Mouse (Mus musculus): ENCODE results near the gene Olfr749.
"Not testable (repeated sequence)": the region's sequence is repeated elsewhere in the genome, so short reads cannot be mapped to it uniquely, and the experiment has no call there.

The Olfr749 gene
- long read RNA-seq, experiment 1 = 0 reads
- long read RNA-seq, experiment 2 = 0 reads

DNA sequence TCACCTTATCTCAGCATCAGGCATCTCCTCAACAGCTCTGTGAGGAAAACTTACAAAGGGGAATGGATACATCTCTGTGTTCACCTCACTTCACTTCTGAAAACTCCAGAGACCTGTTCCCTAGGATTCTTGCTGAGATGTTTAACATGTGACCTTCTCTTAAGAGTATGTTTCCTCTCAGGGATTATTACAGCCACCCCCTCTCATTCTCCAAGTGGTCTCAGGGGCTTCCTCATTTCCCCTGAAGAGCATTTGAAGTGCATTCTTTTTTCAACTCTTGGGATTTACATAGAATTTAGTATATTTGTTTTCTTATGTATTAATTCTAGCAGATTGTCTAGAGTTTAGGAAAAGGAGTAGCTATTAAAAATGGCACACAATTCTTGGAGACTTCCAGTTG is at the start of gene Olfr749:
Gene Olfr749 (minus strand): TSS at position 101 of the 400 bp plus-strand sequence.
- intact Hi-C loops (cut with DNase I) = no loop called here

DNA sequence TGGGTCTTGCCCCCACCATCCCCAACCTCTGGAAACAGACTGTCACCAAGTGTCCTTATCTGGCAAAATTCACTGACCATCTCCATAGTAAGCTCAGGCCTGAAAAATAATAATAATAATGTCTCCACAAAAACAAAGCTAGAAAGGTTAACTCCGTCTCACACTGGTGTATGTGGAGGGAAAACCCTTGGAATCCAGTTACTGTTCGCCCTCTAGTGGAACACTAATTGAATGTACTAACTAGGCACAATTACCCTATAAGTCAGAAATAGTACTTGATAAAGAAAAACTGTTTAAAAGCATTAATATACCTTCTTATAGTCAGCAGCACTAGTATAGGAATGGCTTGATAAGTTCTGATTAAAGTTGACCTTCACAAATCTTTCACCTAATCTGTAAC is 43.3 kb upstream of the Olfr749 start:
- intact Hi-C loops (cut with DNase I) = no loop called here

DNA sequence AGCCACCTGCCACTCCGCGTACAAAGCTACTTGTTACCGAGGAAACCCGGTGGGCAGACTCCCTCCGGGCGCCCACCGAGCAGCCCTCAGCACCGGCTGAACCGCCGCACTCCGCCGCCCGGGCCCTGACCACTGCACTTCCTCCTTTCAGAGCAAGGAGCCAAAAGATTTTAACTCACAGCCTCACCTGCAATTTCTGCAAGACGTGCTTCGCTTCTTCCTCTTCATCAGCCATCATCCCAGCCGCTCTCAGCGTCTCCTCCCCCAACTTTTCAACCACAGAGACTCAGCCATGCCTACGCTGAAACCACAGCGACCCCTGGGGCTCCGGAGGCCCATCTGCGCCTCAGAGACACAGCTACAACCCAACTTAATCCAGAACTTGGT is 40.4 kb upstream of the Olfr749 start, which contains the start of gene Ttc5:
Gene Ttc5 (minus strand): TSS at position 269 of the 387 bp plus-strand sequence.
- intact Hi-C loops (cut with DNase I) = no loop called here

DNA sequence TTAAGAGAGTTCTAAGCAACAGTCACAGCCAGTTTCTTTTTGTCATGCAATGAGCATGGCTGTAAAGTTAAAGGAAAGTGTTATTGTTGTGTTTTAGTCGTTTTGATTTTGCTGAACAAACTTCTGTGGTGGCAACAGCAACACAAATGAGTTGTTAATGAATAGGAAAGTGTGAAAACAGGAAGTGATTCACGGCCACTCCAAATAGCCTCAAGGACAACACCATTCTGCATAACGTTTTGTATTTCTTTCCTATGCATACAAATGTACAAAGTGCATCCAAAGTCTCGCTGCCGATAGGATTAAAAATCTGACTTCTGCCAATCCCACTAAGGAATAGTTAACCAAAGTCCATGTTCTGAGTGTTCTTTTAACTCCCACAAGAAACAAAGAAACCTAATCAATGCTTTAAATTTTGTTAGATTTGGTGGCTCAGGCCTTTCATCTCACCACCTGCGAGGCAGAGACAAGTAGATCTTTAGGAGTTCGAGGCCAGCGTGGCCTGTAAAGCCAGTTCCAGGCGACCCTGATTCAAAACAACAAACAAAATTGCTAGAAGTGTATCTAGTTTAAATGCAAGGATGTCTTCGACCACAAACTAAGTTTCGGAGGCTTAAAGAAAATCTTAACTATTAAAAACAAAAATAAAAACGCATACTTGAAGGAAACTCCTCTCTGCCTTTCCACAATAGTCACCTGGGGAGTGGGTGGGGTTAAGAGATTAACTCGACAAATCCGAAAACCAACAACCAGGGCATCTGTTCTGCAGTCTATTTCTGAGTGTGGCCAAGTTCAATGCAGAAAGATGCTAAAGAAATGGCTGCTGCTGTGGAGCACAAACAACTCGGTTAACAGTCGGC is 39.7 kb upstream of the Olfr749 start:
- intact Hi-C loops (cut with DNase I) = no loop called here

DNA sequence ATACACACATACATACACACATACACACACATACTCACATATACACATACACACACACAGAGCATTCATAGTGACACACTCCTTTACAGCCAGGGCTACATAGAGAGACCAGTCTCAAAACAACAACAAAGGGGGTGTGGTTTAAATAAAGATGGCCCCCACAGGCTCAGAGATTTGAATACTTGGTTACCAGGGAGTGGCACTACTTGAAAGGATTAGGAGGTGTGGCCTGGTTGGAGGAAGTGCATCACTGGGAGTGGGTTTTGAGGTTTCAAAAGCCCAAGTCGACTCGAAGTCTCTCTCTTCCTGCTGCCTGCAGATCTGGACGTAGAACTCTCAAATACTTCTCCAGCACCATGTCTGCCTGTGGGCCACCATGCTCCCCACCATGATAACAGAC is 37.3 kb upstream of the Olfr749 start:
- intact Hi-C loops (cut with DNase I) = no loop called here

DNA sequence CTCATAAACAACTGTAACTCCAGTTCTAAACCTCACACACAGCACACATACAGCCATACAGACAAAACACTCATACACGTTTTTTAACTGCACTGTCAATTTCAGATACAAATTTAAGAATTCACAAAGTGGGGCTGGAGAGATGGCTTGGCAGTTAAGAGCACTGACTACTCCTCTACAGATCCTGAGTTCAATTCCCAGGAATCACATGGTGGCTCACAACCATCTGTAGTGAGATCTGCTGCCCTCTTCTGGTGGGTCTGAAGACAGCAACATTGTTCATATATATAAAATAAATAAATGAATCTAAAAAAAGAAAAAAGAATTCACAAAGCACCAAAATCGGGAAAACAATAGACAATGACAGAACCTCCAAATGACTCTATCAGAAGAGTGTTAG is 26.4 kb upstream of the Olfr749 start:
- intact Hi-C loops (cut with DNase I) = no loop called here

DNA sequence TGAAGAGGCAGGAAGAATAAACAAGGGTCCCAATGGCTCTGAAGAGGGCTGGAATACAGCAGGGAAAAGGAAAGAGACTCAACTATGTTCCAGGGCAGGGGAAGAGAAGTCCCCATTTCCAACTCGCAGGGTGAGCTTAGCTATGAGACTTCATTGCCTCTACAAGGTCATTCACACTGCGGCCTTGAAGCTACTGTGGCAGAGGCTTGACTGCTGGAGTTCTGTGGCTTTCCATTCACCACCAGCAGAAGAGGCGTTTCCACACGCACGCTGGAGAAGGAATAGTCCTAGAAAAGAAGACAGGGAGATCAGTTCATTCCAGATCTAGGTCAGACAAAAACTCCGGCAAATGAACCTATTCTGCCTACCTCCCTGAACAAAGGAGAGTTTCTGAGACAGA is 20.8 kb upstream of the Olfr749 start:
- intact Hi-C loops (cut with DNase I) = no loop called here

DNA sequence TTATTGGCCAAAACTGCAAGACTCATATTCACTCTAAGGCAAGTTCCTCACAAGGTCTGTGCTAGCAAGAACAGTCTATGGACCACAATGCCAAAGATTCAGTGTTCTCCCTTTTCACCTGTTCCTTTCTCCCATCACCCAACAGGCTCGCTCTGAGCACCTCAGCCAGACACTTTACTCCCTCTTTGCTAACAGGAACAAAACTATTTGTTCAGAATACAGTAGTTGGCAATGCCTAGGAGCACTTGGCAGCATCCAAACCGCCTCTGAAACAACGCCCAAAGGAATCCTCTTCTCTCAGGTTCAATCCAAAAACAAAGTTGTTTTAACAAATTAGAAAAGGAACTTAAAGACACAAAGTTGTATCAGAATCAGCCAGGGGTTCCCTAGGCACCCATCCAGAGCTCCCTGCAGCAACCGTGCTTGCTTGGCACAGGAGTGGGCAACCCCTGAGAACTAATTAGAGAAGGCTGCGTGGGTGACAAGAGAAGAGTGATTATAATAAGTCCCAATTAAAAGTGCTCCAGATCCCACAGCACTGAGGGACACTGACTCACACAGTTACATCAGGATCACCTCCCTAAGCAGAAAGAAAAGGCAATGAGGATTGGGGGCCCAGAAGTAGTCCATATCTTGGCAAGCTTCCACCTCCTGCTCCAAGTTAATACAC is 13.7 kb upstream of the Olfr749 start:
- intact Hi-C loops (cut with DNase I) = no loop called here

- intact Hi-C loops (cut with DNase I) = no loop called here
These were observed 3.3 kb downstream of the Olfr749 start for GRCm38 (mm10) chr14:50741584-50741983.

DNA sequence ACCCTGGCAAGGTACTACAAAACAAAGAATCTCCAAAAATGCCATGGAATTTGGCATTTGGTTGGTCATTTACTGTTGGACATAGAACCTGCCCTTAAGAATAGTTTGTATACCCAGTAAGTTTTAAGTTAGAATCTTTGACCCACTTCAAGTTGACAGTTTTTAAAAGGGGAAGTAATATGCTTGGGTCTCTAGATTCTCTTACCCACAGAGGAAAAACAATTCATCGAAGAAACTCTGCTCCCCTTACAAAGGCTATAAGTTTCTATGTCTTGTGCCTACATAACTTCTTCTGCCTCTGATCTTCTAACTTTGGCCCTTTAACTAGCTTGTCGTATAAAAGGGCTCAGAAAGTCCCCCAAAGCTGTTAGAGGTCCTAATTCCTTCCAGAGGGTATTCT is 4.6 kb downstream of the Olfr749 start:
- intact Hi-C loops (cut with DNase I) = no loop called here

GRCm38 (mm10) chr14:50722371-50722770 is 22.5 kb downstream of the Olfr749 start:
- intact Hi-C loops (cut with DNase I) = not testable (repeated sequence)

GRCm38 (mm10) chr14:50719875-50720274 is 25.0 kb downstream of the Olfr749 start:
- intact Hi-C loops (cut with DNase I) = not testable (repeated sequence)

DNA sequence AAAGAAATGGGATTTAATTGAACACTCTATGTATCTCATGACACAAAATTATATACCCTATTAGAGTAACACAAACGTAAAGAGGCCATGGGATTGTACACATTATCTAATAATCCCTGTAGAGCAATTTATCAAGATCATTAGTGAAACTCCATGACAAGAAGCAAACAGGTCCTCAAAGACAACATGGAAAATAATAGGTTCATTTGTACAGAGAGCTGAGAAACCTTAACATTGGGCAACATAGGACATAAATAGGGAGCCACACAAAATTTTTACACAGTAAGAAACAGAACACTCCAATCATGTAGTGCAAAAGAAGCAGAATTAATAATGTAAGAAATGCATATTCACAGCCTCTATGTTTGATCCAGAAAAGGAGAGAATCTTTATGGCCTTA is 37.8 kb downstream of the Olfr749 start, which contains the start of gene Olfr748:
Gene Olfr748 (plus strand): TSS at position 301 of the 400 bp plus-strand sequence.
- intact Hi-C loops (cut with DNase I) = no loop called here

DNA sequence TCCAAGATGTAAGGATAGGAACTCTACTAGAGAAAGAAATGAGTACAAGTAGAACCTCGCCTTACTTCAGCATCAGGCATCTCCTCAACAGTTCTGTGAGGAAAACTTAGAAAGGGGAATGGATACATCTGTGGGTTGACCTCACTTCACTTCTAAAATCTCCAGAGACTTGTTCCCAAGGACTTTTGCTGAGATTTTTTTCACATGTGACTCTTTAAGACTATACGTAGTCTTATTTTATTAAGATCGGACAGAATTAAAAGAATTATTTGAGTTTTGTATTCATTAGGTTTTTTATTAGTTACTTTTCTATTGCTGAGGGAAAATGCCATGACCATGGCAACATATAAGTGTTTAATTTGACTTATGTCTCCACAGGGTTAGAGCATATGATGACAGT is 51.8 kb downstream of the Olfr749 start, which contains the start of gene Olfr747:
Gene Olfr747 (minus strand): TSS at position 101 of the 400 bp plus-strand sequence.
- intact Hi-C loops (cut with DNase I) = no loop called here

Data from adrenal gland (tissue).